Mouse (Mus musculus) left cerebral cortex, postnatal 36 days (tissue): ENCODE measurements around the gene Tmem30c. TPM values are rescaled to one million over a fixed set of nuclear protein-coding genes. Genes with fewer than 3 reads are reported as not detected.

Source experiments
- DNase-seq, 2 experiments: peaks; one replicate each; pipeline ENCODE4 v3.0.0; 2021 to 2022; ENCODE audit warnings: low spot score in 2 of 2, mixed read lengths in 1 of 2
- intact Hi-C: fragments of 180-260 bp; cut with DNase I; formaldehyde crosslinking; loops from one replicate; pipeline ENCODE4 v1.15.1; 2025
- total RNA-seq, 2 experiments: library from RNA; stranded (reverse); gene quantifications; 2 replicates each; pipeline ENCODE4 v1.2.3; 2021

Gene Tmem30c
- total RNA-seq = under 1 TPM; 0.25 to 0.82 TPM

DNA sequence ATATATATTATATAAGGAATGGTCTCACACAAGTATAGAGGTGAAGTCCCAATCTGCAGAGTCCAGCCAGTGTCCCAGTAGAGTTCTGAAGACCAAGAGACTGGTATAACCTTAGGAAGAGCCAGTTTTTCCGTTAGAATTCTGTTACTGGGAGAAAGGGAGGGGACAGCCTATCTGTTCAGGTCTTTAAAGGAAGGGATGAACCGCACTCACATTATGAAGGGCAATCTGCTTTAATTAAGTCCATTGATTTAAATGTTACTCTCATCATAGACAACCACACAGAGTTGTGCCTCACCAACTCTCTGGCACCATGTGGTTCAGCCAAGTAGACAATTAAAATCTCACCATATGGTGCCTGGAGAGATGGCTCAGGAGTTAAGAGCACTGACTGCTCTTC, at the start of gene Tmem30c:
Gene Tmem30c (minus strand): TSS at position 101 of the 400 bp plus-strand sequence.
- intact Hi-C loops = no loop called here
- DNase-seq = no peak

DNA sequence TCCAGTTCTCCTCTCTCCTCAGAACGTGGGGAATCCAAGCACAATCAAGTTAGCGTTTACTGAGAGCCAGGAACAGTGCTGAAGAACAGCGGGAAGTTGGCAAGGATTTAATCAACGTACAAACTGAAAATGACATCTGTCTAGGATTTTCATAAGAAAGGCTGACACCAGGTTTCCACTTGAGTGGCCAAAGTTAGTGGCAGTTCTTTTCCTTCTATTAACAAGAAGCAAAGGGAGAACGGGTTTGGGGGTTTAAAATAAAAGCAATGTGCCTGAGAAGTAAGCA, 47.9 kb upstream of the Tmem30c start:
- DNase-seq = no peak
- intact Hi-C loops = no loop called here

DNA sequence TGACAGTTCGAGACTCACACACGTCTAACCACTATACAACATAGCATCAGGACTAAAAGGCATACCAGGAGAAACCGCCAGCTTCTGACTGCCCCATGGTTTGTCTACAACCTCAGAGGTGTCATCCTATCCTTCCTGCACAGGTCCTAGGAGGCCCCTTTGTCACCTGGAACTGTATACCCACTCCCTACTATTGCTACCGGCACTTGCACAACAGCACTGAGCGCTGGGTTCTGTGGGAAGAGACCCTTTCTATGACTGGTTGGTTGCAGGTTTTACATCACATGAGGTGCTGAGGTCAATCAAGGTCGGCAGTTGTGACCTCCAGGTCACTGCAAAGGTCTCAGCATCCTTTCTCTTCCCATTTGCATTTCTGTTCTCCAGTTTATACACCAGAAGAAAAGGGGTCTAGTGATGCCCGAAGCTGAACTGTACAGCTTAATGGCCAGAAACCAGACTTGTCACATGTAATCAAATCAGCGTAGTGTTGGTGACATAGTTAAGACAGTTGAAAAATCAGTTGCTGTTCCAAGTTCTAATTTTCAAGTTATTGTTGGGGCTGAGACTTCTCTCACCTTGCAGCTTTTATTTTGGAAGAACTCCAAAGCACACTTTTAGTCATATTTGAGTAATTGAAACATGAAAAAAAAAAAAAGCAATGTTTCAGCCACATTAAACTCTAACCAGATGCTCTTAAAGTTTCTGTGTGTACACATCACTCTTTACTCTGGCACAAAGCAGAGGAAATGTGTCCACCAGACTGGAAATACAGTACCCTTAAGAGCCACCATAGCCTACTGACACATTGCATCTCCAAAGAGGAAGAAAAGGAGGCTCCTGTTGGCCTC, 47.3 kb upstream of the Tmem30c start:
- no peak for DNase-seq
- intact Hi-C loops = no loop called here

DNA sequence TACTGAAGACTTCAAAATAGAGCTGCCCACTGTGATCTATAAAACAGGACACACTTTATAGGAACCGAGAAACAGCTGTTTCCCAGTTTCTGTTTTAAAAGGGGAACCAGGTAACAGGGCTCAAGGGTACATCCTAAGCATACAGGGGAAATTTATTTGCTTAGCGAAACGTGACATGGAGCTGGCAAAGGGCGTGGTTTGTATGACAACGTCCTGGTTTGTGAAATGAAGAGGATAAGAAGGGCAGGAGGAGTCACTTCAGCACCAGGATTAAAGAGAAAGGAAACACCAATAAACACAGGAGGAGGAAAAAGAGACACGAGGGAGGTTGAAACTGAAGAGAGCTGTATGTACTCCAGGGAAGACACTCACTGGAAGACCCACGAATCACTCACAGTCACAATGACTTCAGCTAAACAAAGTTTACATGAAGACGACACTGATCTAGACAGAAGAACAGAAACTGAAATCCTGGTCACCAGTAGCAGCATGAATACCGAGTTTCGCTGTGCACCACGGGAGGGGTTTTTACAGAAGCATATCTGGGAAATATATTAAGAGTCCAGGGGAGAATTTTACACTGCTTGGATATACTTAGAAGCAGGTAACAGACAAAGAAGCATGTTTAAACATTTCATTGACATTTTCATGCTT, 44.2 kb upstream of the Tmem30c start:
- no peak for DNase-seq
- intact Hi-C loops = no loop called here

DNA sequence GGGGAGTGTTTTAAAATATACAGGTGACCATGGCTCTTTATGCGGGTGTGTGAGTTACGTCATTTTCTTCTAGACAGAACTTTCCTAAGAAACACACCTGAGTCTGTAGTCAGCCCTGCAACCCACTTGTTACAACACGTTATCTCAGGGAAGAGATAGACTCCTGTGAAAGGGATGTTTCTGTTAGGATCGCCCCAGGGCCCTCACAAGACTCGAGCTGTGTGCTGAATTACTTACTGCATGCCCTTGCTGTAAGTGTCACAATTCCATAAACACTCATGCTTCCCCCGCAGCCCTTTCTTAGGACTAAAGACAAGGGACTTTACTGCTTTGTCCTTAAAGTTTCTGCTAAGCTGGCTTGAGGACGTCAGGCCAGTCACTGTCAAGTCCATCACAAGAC, 39.6 kb upstream of the Tmem30c start:
- intact Hi-C loops = no loop called here
- DNase-seq = no peak

GRCm38 (mm10) chr16:57330111-57330510, 37.4 kb upstream of the Tmem30c start:
- intact Hi-C loops = no loop called here

DNA sequence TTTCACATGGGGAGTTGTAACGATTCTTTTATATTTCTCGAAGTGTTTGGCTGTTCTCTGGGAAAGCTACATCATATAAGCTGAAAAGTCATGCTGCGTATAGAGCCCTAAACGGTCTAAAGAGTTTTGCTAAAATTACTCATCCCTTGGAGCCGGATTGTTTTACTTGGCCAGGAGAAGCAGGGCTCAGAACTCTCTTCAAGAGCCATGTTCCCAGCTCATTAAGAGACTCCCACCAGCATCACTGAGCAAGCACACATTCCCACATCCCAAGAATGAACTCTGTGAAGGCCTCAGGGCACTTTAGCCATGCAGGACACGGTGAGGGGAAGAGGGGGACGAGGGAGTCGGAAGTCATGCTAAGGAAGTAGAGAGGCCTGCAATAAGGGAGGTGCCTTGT, 36.4 kb upstream of the Tmem30c start:
- no peak for DNase-seq
- intact Hi-C loops = no loop called here

More at GRCm38 (mm10) chr16:57330111-57330510, 37.4 kb upstream of the Tmem30c start:
- no peak for DNase-seq

GRCm38 (mm10) chr16:57326996-57327395, 34.3 kb upstream of the Tmem30c start:
- intact Hi-C loops = no loop called here
- no peak for DNase-seq

DNA sequence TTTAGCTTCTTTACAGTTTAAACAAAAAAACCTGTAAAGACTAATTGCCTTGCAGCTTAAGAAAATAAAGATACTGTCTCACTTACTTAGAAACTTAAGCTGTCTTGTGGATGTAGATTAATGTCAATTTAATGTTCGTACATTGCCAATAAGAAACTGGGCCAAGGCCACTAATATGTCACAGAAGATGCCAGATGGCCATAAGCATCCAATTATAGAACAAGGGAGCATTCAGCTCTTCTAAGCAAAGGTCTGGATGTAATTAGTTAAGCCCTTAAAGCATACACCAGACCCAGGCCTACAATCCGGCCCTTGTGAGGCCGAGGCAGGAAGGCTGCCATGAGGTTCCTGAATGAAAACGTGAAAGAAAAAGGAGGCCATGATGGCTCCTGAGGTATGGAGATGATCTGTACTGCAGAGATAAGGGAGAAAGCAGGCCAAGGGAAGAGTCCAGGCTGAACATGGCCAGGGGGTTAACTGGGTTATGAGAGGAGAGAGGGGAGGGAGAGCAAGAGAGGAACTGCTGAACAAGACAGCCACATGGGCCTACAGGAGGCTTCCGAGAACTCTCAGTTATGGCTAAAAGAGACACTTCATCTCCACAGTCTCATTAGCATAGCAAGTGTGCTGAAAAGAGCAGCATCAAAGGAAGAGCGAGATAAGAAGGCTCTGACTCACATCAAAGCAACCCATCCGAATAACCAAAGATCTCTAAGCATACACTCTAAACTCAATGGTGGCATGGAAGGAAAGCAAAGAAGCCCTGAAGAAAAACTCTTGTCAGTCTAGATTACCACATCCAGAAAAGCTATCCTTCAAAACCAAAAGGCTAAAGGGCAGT, 26.8 kb upstream of the Tmem30c start:
- no peak for DNase-seq
- intact Hi-C loops = no loop called here

DNA sequence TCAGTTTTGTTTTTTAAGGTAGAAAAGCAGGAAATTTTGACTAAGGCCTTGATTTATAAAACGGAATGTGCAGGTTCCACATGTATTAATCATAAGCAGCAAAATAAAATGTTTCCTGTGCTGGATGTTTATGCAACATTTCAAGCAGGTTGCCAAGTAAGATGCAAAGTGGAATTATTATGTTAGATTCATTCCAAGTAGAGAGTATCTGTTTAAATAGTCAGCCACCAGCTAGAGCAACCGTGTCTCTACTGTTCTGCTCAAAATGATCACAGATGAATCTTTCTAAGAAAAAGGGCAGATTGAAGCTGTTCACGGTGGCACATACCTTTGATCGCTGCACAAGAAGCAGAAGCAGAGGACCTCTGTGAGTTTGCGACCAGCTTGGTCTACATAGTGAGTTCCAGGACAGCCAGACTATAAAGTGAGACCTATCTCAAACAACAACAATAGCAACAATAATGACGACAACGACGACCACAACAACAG, 26.0 kb upstream of the Tmem30c start:
- no peak for DNase-seq
- intact Hi-C loops = no loop called here

GRCm38 (mm10) chr16:57317882-57318636, 25.4 kb upstream of the Tmem30c start:
- DNase-seq = no peak
- intact Hi-C loops = no loop called here

GRCm38 (mm10) chr16:57317127-57317526, 24.5 kb upstream of the Tmem30c start:
- no peak for DNase-seq
- intact Hi-C loops = no loop called here

- DNase-seq = no peak
- intact Hi-C loops = no loop called here
Measured at GRCm38 (mm10) chr16:57315026-57315425, 22.4 kb upstream of the Tmem30c start.

- intact Hi-C loops = no loop called here
- DNase-seq = no peak
Measured at GRCm38 (mm10) chr16:57314236-57314635, 21.6 kb upstream of the Tmem30c start.

DNA sequence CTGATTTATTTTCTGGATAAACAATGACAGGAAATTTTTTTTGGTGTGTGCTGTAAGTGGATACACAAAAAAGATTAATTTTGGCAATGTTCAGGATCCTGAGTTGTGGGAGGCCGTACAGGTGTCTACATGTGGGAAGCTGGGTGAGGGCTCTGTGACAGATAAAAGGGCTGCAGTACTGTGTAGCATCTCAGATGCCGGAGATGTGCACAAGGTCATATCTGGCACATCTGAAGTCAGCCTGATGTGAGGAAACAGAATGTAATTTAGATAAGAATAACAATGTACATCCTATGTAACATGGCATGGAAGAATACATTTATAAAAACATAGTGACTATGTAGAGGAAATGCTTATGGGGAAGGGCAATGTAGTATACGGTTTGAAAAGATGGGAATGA, 20.8 kb upstream of the Tmem30c start:
- no peak for DNase-seq
- intact Hi-C loops = no loop called here

GRCm38 (mm10) chr16:57312130-57312529, 19.5 kb upstream of the Tmem30c start:
- no peak for DNase-seq
- intact Hi-C loops = no loop called here

GRCm38 (mm10) chr16:57305463-57305862, 12.8 kb upstream of the Tmem30c start:
- DNase-seq = no peak
- intact Hi-C loops = no loop called here

- intact Hi-C loops = no loop called here
- no peak for DNase-seq
Measured at GRCm38 (mm10) chr16:57303716-57304115, 11.1 kb upstream of the Tmem30c start.

- no peak for DNase-seq
- intact Hi-C loops = no loop called here
Measured at GRCm38 (mm10) chr16:57302792-57303698, 10.4 kb upstream of the Tmem30c start.
